Mouse (Mus musculus) embryonic facial prominence, embryonic 15.5 days (tissue): ENCODE results near the gene Ldhb. TPM values are rescaled to one million over a fixed set of nuclear protein-coding genes. Genes with fewer than 3 reads are reported as not detected.
A peak's percentile ranks its signal among the peaks of the same experiment; 100 is the strongest.

ENCODE experiments used
- ATAC-seq: fragments of 200-750 bp; cut with Nextera tagmentation; 2 replicates; pipeline ENCODE4 v1.8.0; 2017; ENCODE audit warnings: low read depth, moderate TSS enrichment; ENCODE audit not compliant: insufficient number of reproducible peaks, low FRiP score, low TSS enrichment
- H3K27ac ChIP-seq: fragments of 300-500 bp; sonication (generic); replicated peaks from 2 replicates; pipeline ENCODE4 v1.5.1; 2015; ENCODE audit warnings: mild to moderate bottlenecking, inconsistent platforms
- H3K27me3 ChIP-seq: fragments of 300-500 bp; sonication (generic); 2 replicates; pipeline ENCODE4 v1.6.1; 2015; ENCODE audit warnings: inconsistent platforms
- H3K36me3 ChIP-seq: fragments of 300-500 bp; sonication (generic); 2 replicates; pipeline ENCODE4 v1.6.1; 2015; ENCODE audit warnings: mild to moderate bottlenecking, inconsistent platforms
- H3K4me1 ChIP-seq: fragments of 300-500 bp; sonication (generic); 2 replicates; pipeline ENCODE4 v1.6.1; 2015; ENCODE audit warnings: inconsistent platforms
- H3K4me2 ChIP-seq: fragments of 300-500 bp; sonication (generic); replicated peaks from 2 replicates; pipeline ENCODE4 v1.6.1; 2015; ENCODE audit warnings: mild to moderate bottlenecking, inconsistent platforms
- H3K4me3 ChIP-seq: fragments of 300-500 bp; sonication (generic); replicated peaks from 2 replicates; pipeline ENCODE4 v1.5.1; 2015; ENCODE audit warnings: mild to moderate bottlenecking, inconsistent platforms
- H3K9ac ChIP-seq: fragments of 300-500 bp; sonication (generic); 2 replicates; pipeline ENCODE4 v1.6.1; 2015; ENCODE audit warnings: inconsistent platforms
- H3K9me3 ChIP-seq: fragments of 300-500 bp; sonication (generic); replicated peaks from 2 replicates; pipeline ENCODE4 v1.6.1; 2016; ENCODE audit warnings: inconsistent platforms
- WGBS: fragments of 180-500 bp; shearing (Covaris S2); methylation state at CpG from one replicate; pipeline ENCODE4 v1.1.7; 2015; 5-methylcytosine and 5-hydroxymethylcytosine counted together
- polyA plus RNA-seq: library from polyadenylated mRNA; unstranded; fragments of >200 nt; fragmentation: Nextera tagmentation; extraction: Ambion mirVana; gene quantifications from 2 replicates; pipeline ENCODE4 v1.2.1, GENCODE M21; 2015

The Ldhb gene
- 211 and 225 TPM in 2 replicates for polyA plus RNA-seq

GRCm38 (mm10) chr6:142507785-142508162 is at the start of gene Ldhb:
TSS of gene Ldhb (minus strand) at chr6:142507957.
- peak; percentile 93 for ATAC-seq
- H3K36me3 ChIP-seq: no peaks in the 10 kb centered on the region
- no peaks in the 10 kb centered on the region for H3K9me3 ChIP-seq
- H3K4me3 ChIP-seq: peak within 1 kb of the TSS; percentile 51
- peaks cover 19% of the 10 kb centered on the region; the same call in 1 of the 2 replicates for H3K4me1 ChIP-seq
- H3K9ac ChIP-seq: peak within 1 kb of the TSS; percentile 9
- peak within 1 kb of the TSS; percentile 71 for H3K4me2 ChIP-seq
- H3K27me3 ChIP-seq: peaks cover 7% of the 10 kb centered on the region
- H3K27ac ChIP-seq: peak within 1 kb of the TSS; percentile 44
- 0% methylated on average over 19 of the region's 19 CpGs for WGBS

GRCm38 (mm10) chr6:142555988-142556387 is 48.2 kb upstream of the Ldhb start:
- 62% methylated on average over 1 of the region's 1 CpGs for WGBS
- no peak overlapping the region for H3K4me3 ChIP-seq
- H3K27me3 ChIP-seq: no peaks in the 10 kb centered on the region
- no peak overlapping the region for H3K4me2 ChIP-seq
- H3K9me3 ChIP-seq: no peaks in the 10 kb centered on the region
- H3K4me1 ChIP-seq: no peaks in the 10 kb centered on the region
- H3K27ac ChIP-seq: no peak overlapping the region
- H3K36me3 ChIP-seq: no peaks in the 10 kb centered on the region
- no peak for ATAC-seq
- no peak overlapping the region for H3K9ac ChIP-seq

DNA sequence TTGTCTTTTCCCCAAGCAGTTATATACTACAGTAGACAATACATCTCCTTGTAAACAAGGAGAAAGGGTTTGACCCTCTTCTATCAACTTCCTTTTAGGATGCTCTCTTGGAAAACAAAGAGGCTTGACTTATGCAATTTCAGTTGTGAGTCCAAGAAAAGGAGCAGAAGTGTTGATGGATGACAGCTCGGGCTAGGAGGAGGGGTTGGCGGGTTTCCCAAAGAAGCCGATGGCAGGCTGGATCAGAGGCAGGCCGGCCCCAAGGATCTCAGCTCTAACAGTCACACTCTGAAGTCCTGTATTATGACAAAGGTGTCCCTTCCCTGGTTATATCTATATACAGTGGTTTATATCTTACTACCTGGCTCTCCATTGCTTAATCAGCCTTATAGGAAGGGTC is 43.7 kb upstream of the Ldhb start:
- Histone ChIP-seq H3K4me3 (no peak overlapping the region), H3K9ac (no peak overlapping the region), H3K4me2 (no peak overlapping the region), H3K36me3 (no peaks in the 10 kb centered on the region), H3K4me1 (no peaks in the 10 kb centered on the region), H3K9me3 (no peaks in the 10 kb centered on the region), H3K27ac (no peak overlapping the region), H3K27me3 (no peaks in the 10 kb centered on the region)
- WGBS: 80% methylated on average over 4 of the region's 4 CpGs
- ATAC-seq: no peak

GRCm38 (mm10) chr6:142550871-142551270 is 43.1 kb upstream of the Ldhb start:
- H3K27me3 ChIP-seq: no peaks in the 10 kb centered on the region
- no peak overlapping the region for H3K27ac ChIP-seq
- no peak for ATAC-seq
- H3K36me3 ChIP-seq: no peaks in the 10 kb centered on the region
- no peak overlapping the region for H3K4me2 ChIP-seq
- no peak overlapping the region for H3K9ac ChIP-seq
- no peaks in the 10 kb centered on the region for H3K4me1 ChIP-seq
- no peaks in the 10 kb centered on the region for H3K9me3 ChIP-seq
- WGBS: 53% methylated on average over 4 of the region's 4 CpGs
- no peak overlapping the region for H3K4me3 ChIP-seq

- H3K9me3 ChIP-seq: no peaks in the 10 kb centered on the region
- no peaks in the 10 kb centered on the region for H3K36me3 ChIP-seq
- no peaks in the 10 kb centered on the region for H3K27me3 ChIP-seq
- 66% methylated on average over 2 of the region's 2 CpGs for WGBS
- H3K4me1 ChIP-seq: 0 out of 2 replicates have a peak, but pooled peaks cover 6% of the 10 kb centered on the region
- H3K4me2 ChIP-seq: no peak overlapping the region
- H3K9ac ChIP-seq: no peak overlapping the region
- H3K27ac ChIP-seq: no peak overlapping the region
- H3K4me3 ChIP-seq: no peak overlapping the region
- ATAC-seq: no peak
Measured at GRCm38 (mm10) chr6:142548377-142548776, 40.6 kb upstream of the Ldhb start.

DNA sequence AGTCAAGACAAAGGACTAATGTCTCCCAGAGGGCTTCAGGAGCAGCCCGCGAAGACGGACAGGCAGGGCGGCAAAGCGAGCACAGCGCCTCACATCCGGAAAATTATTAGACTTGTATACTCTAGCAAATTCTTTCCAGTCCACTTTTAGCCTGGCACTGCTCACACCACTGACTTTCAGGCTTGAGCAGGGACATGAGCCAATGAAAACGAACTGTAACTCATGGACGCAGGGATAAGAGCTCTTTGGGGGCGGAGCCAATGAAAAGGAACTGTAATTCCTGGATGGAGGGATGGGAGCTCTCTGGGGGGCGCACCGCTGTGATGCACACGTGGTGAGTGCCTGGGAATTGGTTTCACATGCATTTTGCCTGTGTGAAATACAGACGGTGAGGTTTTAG is 37.4 kb upstream of the Ldhb start:
- H3K9ac ChIP-seq: no peak overlapping the region
- no peak overlapping the region for H3K4me3 ChIP-seq
- H3K27ac ChIP-seq: no peak overlapping the region
- H3K9me3 ChIP-seq: no peaks in the 10 kb centered on the region
- ATAC-seq: no peak
- peak overlapping the region; percentile 24; the same call in 1 of the 2 replicates for H3K4me2 ChIP-seq
- 42% methylated on average over 14 of the region's 14 CpGs for WGBS
- H3K27me3 ChIP-seq: no peaks in the 10 kb centered on the region
- 0 out of 2 replicates have a peak, but pooled peaks cover 6% of the 10 kb centered on the region for H3K4me1 ChIP-seq
- no peaks in the 10 kb centered on the region for H3K36me3 ChIP-seq

- H3K9me3 ChIP-seq: no peaks in the 10 kb centered on the region
- H3K36me3 ChIP-seq: no peaks in the 10 kb centered on the region
- H3K27ac ChIP-seq: no peak overlapping the region
- no peaks in the 10 kb centered on the region for H3K27me3 ChIP-seq
- no peak overlapping the region for H3K4me3 ChIP-seq
- WGBS: 62% methylated on average over 4 of the region's 4 CpGs
- 0 out of 2 replicates have a peak, but pooled peaks cover 6% of the 10 kb centered on the region for H3K4me1 ChIP-seq
- H3K4me2 ChIP-seq: no peak overlapping the region
- no peak for ATAC-seq
- H3K9ac ChIP-seq: no peak overlapping the region
Measured at GRCm38 (mm10) chr6:142543648-142544047, 35.9 kb upstream of the Ldhb start.

DNA sequence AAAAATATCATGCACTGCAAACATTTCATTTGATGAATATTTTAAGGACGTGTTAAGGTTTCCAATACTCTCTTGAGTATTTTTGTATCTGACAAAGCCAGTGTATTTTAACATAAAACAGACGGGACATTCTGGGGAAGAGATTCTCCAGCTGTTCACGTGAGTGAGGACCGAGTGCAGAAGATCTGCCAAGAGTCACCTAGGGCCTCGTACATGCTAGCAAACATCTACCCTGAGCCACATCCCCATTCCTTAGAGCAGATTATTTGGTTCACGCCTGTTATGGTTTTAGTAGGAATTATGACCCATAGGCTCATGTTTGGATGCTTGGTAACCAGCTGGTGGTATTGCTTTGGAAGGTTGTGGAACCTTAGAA is 35.0 kb upstream of the Ldhb start:
- 70% methylated on average over 6 of the region's 6 CpGs for WGBS
- ATAC-seq: no peak

DNA sequence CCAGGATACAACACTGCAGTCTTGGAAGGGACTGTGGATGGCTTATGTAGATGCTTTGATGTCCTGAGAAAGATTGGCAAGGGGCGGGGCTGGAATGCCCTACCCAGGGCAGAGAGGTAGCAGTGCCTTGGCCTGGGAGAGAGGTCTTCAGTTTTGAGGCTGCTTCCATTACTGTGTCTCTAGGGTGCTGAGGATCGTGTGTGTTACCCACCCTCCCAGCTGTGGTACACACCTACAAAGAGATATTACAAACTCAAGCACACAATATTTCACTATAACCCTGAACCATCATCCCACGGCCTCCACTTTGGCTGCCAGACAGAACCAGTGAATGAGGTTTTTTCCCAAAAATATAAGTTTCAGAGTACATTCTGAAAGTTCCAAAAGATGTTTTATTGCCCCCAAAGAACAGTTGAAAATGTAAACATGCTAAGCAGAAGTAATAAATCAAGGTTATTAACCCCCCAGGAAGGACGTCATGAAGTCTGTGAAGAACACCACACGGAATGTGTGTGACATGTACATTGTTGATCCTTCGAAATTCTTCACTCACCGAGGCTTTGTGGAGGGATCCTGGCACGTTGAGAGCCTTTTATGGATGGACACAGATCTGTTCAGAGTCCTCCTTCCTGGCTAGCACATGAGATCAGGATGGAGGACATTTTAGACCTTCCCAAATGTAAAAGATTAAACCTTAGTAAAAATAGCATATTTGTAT is 34.5 kb upstream of the Ldhb start:
- no peak overlapping the region for H3K9ac ChIP-seq
- no peaks in the 10 kb centered on the region for H3K27me3 ChIP-seq
- 64% methylated on average over 8 of the region's 8 CpGs for WGBS
- no peaks in the 10 kb centered on the region for H3K9me3 ChIP-seq
- ATAC-seq: no peak
- no peak overlapping the region for H3K27ac ChIP-seq
- H3K36me3 ChIP-seq: no peaks in the 10 kb centered on the region
- H3K4me1 ChIP-seq: 0 out of 2 replicates have a peak, but pooled peaks cover 6% of the 10 kb centered on the region
- H3K4me2 ChIP-seq: no peak overlapping the region
- H3K4me3 ChIP-seq: no peak overlapping the region

More for the DNA sequence above, 35.0 kb upstream of the Ldhb start:
- Histone ChIP-seq H3K36me3 (no peaks in the 10 kb centered on the region), H3K4me1 (0 out of 2 replicates have a peak, but pooled peaks cover 6% of the 10 kb centered on the region), H3K27ac (no peak overlapping the region), H3K9ac (no peak overlapping the region), H3K4me3 (no peak overlapping the region), H3K27me3 (no peaks in the 10 kb centered on the region), H3K9me3 (no peaks in the 10 kb centered on the region), H3K4me2 (no peak overlapping the region)

GRCm38 (mm10) chr6:142540561-142541160 is 32.9 kb upstream of the Ldhb start:
- Histone ChIP-seq H3K4me2 (no peak overlapping the region), H3K27me3 (no peaks in the 10 kb centered on the region), H3K9ac (no peak overlapping the region), H3K4me1 (0 out of 2 replicates have a peak, but pooled peaks cover 6% of the 10 kb centered on the region), H3K4me3 (no peak overlapping the region), H3K9me3 (no peaks in the 10 kb centered on the region), H3K27ac (no peak overlapping the region), H3K36me3 (no peaks in the 10 kb centered on the region)
- 87% methylated on average over 10 of the region's 10 CpGs for WGBS
- ATAC-seq: no peak

- H3K9me3 ChIP-seq: no peaks in the 10 kb centered on the region
- 0 out of 2 replicates have a peak, but pooled peaks cover 4% of the 10 kb centered on the region for H3K4me1 ChIP-seq
- H3K27me3 ChIP-seq: no peaks in the 10 kb centered on the region
- 81% methylated on average over 5 of the region's 5 CpGs for WGBS
- H3K4me2 ChIP-seq: no peak overlapping the region
- no peak overlapping the region for H3K27ac ChIP-seq
- no peak overlapping the region for H3K9ac ChIP-seq
- no peaks in the 10 kb centered on the region for H3K36me3 ChIP-seq
- ATAC-seq: no peak
- no peak overlapping the region for H3K4me3 ChIP-seq
Measured at GRCm38 (mm10) chr6:142540131-142540530, 32.4 kb upstream of the Ldhb start.
